Mouse (Mus musculus): ENCODE data around the gene Gm20604. TPM values are rescaled to one million over a fixed set of nuclear protein-coding genes. Genes with fewer than 3 reads are reported as not detected.

Gm20604 gene
- total RNA-seq, 1 experiment from 2014 or later: 6.4 TPM

DNA sequence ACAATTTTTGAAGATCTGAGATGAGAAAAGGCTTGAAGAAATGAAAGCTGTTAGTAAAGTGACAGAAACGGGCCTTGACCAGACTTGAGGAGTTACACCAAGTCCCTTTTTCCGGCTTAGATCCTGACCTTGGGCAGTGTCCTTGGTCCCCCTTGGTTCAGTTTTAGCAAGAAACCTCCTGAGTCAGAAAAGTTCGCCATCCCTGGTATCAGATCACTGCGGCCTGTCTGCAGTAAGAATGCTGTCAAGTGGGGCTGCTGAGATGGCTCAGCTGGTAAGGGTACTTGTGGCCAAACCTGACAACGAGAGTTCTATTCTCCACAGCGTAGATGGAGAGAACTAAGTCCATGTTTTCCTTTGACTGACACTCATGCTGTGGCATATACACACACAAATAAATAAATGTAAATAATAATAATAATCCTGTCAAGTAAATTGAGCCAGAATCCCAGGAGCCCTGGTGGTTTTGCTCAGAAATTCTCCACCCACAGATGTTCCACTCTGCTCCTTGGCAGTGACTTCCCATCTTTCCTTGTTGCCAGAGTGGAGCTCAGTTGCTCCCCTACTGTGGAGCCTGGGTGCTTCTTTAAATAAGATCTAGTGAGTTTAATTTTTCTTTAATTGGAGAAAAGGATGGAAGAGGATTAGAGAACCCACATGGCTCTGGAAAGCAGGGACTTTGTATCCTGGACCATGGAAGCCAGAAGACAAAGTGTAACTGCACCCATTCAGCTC, 52.4 kb downstream of the Gm20604 start:
- DNase-seq: no peak

DNA sequence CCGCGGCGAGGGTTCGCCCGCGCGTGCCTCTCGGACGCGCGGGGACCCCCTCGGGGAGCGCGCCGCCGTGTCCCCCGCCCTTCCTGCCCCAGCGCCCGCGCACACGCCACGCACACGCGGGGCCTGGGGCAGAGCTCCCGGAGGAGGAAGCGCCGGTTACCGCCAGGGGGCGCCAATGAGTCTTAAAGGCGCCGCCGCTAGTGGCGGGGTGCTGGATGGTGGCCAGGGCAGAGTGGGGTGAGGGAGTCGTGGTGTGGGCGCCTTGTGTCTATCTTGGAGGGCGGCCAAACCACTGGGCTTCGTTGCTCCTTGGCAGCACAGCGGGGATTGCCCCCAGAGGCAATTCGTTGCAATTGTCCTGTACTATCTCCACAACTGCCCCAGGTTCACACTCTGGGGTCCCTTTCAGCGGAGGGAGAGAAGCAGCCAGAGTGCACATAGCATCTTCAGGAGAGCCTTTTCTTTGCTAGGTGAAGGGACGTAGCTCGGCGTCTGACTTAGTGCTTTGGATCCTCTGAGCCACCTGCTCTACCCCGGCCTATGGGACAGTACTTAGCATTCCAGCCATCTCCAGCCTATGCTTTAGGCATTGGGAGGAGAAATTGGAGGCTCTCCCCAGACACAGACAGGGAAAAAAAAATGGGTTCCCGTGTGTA, 53.1 kb downstream of the Gm20604 start:
- peak; percentile 93 for DNase-seq

DNA sequence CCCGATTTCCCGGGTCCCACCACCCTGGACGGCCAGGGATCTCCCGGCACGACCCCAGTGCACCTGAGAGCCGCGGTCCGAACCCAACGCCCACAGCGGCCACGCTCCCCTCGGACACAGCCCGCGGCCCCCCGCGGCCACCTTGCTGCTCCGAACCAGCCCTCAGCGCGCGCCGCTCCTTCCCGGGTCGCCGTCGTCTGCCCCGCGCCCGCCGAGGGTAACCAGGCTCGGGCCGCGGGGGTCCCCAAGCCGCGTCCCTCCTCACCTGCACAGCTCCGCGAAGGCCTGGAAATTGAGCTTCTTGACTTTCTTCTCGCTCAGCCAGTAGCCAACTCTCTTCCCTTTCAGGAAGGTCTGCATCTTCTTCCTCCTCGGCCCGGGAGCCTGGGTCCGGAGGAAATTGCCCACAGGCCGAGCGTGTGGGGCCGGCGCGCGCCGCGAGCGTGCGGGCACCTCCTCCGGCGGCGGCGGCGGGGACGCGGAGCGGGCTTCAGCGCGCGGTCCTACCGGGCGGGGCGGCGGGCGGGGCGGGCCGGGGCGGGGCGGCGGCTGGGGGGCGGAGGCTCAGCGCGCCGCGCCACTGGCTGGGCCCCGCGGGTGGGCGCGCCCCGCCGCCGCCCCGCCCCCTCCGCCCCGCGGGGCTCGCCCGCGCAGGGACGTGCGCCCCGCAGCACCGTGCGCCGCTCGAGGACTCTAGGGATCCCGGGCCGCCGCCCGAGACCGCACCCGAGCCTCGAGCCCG, 53.8 kb downstream of the Gm20604 start, which contains the start of gene Itpk1:
TSS of gene Itpk1 (minus strand) at position 474 of the 742 bp plus-strand sequence.
- peak; percentile 74 for DNase-seq

DNA sequence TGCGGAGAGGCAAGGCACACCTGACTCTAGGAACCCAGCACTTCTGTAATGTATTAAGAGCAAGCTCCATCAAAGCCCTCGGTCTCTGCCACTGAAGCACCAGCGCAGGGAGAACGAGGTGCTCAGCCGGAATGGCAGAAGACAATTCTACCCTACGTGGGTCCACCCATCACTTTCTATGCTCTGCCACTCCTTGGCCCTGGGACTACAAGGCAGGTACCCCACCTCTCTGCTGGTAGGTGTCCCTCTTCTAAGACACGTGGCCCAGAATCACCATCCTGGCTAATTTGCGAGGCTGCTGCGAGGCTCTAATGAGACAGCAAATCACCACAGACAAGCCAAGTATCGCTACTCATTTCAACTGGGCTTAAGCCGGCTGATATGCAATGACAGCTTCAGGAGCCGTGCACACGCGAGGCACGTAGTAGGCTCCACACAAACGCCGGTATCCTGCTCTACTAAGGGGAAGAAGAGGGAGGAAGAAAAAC, 54.5 kb downstream of the Gm20604 start:
- DNase-seq: no peak

- DNase-seq: no peak
Observed at GRCm38 (mm10) chr12:102703441-102703840, 55.0 kb downstream of the Gm20604 start.

DNA sequence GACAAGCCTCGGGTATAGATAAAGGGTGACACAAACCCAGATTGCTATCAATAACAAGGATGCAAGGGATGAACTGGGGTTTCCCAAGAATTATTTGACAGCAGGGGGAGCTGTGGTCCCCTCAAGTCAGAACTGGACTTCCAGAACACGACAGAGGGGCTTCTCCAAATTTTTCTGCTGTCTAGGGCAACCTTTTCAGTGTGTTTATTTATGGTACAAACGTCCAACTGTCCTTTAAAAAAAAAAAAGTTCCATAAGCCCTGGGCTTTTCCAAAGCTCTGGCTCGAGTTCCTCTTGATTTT, 55.4 kb downstream of the Gm20604 start:
- no peak for DNase-seq

DNA sequence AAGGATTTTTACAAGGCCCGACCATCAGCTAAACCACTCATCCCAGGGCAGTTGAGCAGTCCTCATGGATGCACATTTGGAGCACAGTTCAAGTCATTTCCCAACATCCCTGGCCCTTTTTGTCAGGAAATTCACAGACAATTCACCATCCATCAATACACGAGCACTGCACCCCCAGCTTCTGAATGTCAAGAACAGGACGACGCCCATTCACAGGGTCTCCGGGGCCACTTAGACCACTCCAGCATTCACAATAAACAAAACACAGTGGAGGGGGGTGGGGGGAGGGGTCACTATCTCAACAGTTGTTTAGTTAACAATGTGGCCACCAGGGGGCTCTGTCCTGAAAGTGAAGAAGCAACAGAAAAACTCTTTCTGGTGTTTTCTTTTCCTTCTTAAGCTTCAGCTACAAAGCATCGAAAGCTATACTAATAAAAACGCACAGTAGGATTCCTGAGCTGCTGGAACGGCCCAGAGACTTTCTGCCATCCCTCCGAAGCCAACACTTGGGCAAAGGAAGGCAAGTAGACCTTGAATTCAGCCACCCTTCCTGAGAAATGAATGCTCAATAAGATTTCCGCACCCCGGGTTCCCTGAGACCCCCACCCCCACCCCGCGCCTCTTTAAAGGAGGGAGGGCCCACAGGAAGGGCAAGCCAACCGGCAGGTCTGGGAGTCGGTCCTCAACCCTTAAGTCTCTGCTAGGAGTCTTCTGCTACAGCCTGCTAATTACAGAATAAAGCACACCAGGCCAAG, 55.9 kb downstream of the Gm20604 start:
- peak; percentile 82 for DNase-seq

- DNase-seq: no peak
Observed at GRCm38 (mm10) chr12:102701691-102702207, 56.7 kb downstream of the Gm20604 start.

- no peak for DNase-seq
Observed at GRCm38 (mm10) chr12:102700453-102700852, 58.0 kb downstream of the Gm20604 start.

- no peak for DNase-seq
Observed at GRCm38 (mm10) chr12:102699156-102699555, 59.3 kb downstream of the Gm20604 start.

DNA sequence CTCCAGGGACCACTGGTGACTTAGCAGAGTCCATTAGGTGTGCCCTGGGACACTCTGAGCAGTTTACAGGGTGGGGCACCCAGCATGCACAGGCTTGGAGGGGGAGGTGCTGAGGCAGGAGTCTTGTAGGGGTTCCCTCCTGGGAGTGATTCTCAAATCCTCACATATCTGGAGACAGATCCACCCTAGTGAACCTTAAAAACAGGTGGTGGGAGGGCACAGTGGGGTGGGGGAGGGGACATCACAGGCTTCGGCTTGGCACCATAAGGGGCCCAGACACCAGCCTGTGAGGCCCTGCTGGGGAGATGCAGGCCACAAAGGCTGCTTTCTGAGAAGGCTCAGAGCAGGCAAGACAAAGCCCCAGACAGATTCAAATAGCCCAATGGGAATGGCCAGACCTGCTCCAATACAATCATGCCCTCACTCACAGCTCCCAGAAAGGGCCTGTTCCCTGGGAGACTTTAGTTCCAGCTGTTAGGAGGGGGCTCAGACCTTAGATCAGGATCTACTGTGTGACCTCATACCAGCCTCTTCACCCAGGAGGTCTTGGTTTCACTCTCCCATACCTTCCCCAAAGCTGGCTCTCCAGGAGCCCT, 60.3 kb downstream of the Gm20604 start:
- DNase-seq: no peak

- no peak for DNase-seq
Observed at GRCm38 (mm10) chr12:102697381-102697780, 61.1 kb downstream of the Gm20604 start.

DNA sequence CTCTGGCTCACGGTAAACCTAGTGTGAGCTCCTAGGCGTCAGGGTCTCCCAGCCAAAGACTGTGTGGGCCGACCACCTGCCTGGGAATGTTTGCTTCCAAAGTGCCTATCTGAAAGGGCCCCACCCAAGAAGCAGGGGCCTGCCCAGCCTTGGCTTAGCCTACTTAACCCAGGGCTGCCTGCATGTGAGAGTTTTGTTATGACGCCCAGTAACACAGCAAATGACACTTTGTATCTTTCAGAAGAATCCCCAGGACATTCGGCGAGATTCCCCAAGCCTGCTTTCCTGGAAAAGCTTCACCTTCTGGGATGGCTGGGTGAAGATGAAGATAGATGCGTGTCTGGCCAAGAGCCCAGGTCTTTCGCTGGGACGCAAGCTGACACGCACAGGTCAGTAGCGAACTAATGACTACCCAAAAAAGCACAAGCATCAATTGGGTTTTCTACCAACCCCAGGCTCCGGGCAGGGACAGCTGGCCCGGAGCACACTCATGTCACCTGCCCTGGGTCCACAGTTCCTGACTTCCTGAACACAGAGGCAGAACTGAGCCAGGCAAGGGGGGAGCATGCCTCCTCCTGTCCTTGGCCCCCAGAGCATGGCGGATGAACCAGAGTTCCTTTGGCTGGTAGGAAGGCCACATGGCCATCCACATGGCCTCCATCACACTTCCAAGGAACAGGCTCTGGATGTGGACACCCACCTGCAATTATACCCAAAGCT, 61.7 kb downstream of the Gm20604 start:
- DNase-seq: no peak

DNA sequence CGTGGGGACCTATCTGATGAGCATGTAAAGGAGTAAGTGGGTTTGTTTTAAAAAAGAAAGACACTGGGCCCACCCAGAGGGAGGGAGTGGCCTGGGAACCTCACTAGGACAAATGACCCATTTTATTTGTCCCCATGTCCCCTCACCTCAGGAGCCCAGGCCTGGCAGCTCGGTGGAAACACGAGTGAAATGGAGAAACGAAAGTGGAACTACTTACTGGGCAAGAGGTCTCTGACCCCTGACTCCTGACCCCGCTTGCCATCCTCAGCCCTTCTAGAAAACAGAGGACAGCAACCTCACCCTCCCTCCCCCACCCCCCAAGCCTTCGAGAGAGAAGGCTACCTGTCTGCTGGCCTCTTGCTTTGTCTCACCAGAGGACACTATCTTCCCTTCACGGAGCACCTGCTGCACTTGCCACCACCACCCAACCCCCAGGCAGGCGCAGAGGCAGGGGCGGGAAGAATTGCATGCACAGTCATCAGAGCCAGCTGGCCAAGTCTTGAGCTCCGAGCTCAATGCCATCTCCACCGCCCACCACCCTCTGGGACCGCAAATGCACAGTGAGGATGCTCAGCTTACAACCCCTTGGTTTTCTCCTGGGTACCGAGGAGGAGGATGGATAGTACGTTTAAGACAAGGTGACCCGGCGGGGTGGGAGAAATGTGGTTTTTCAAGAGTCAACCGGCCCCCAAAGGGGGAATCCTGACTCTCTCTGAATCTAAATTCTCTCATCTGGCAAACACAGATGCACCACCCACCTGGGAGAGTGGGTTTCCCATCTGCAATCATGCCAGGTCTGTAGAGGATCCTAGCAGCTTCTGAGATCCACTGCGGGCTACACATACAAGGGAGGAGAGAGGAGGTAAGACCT, 62.9 kb downstream of the Gm20604 start:
- no peak for DNase-seq

- no peak for DNase-seq
Observed at GRCm38 (mm10) chr12:102691761-102692160, 66.7 kb downstream of the Gm20604 start.

Other genes starting within 250 kb of the Gm20604 start
- gene Chga, start 203.7 kb downstream of the Gm20604 start, total RNA-seq (2021): 1,604 and 1,988 TPM in 2 replicates
- gene Itpk1, start 53.7 kb downstream of the Gm20604 start, total RNA-seq (2021): 43.3 and 47.7 TPM in 2 replicates
- 9.6 and 10.2 TPM in 2 replicates for gene Moap1, start 15.0 kb downstream of the Gm20604 start, total RNA-seq (2021)
- gene Tmem251, start 14.9 kb downstream of the Gm20604 start, total RNA-seq (2021): 5.5 and 7.6 TPM in 2 replicates
- gene Gm28051, start 907 bp downstream of the Gm20604 start, total RNA-seq (2021): not detected in 2 replicates
- 14.7 and 22.7 TPM in 2 replicates for gene Gon7, start 869 bp downstream of the Gm20604 start, total RNA-seq (2021)
- 34.5 and 36.1 TPM in 2 replicates for gene Ubr7, start 705 bp downstream of the Gm20604 start, total RNA-seq (2021)
- gene Btbd7, start 119.8 kb upstream of the Gm20604 start, total RNA-seq (2021): 60.1 and 65.3 TPM in 2 replicates
- gene Cox8c, start 140.6 kb upstream of the Gm20604 start, total RNA-seq (2021): not detected in 2 replicates
- 9.0 and 11.2 TPM in 2 replicates for gene Unc79, start 190.2 kb upstream of the Gm20604 start, total RNA-seq (2021)

All from adrenal gland, postnatal 25 days (tissue).